Mouse (Mus musculus) right cerebral cortex, postnatal 10 days (tissue): ENCODE data around the gene Tnxb.

Source experiments
- DNase-seq, 2 experiments: peaks; one replicate each; pipeline ENCODE4 v3.0.0; 2021; ENCODE audit warnings: low spot score in 2 of 2

Tnxb gene

GRCm38 (mm10) chr17:34659181-34659896 is 11.0 kb upstream of the Tnxb start:
- no peak for DNase-seq

- no peak for DNase-seq
Observed at GRCm38 (mm10) chr17:34659897-34660214, 10.5 kb upstream of the Tnxb start.

- DNase-seq = no peak
Observed at GRCm38 (mm10) chr17:34660259-34660820, 10.0 kb upstream of the Tnxb start.

- DNase-seq = no peak
Observed at GRCm38 (mm10) chr17:34661121-34661591, 9.2 kb upstream of the Tnxb start.

- DNase-seq = no peak
Observed at GRCm38 (mm10) chr17:34662468-34662867, 7.9 kb upstream of the Tnxb start.

DNA sequence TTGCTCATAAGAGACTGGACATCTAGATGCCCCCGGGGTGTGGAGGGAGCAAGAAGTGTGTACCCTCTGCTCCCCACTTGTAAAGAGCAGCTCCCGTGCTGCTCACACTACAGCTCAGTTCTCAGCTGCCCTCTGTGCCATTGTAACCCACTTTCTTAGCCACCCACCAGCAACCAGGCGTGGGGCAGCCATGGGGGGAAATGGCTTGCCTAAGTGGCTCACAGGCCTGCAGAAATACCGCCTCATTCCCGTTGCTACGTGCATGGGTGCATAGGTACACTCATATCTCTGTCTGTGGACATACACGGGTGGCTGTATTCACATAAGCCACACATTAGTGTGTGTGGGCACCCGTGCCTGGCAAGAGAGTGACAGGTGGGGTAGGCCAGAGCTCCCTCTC is 7.4 kb upstream of the Tnxb start:
- DNase-seq = no peak

GRCm38 (mm10) chr17:34663558-34663957 is 6.8 kb upstream of the Tnxb start:
- DNase-seq = no peak

GRCm38 (mm10) chr17:34664472-34664871 is 5.9 kb upstream of the Tnxb start:
- DNase-seq = no peak

DNA sequence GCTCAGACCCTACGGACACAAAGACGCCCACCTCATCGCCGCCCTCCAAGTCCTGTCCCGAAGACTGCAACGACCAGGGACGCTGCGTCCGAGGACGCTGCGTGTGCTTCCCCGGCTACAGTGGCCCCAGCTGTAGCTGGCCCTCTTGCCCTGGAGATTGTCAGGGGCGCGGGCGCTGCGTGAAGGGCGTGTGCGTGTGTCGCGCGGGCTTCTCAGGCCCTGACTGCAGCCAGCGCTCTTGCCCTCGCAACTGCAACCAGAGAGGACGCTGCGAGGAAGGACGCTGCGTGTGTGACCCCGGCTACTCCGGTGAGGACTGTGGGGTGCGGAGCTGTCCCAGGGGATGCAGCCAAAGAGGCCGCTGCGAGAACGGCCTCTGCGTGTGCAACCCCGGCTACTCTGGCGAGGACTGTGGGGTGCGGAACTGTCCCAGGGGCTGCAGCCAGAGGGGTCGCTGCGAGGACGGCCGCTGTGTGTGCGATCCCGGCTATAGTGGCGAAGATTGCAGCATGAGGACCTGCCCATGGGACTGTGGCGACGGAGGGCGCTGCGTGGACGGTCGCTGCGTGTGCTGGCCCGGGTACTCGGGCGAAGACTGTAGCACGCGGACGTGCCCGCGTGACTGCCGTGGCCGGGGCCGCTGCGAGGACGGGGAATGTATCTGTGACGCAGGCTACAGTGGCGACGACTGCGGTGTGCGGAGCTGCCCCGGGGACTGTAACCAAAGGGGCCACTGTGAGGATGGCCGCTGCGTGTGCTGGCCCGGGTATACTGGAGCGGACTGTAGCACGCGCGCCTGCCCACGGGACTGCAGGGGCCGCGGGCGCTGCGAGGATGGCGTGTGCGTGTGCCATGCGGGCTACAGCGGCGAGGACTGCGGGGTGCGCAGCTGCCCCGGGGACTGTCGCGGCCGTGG is 1.1 kb downstream of the Tnxb start:
- DNase-seq = no peak

DNA sequence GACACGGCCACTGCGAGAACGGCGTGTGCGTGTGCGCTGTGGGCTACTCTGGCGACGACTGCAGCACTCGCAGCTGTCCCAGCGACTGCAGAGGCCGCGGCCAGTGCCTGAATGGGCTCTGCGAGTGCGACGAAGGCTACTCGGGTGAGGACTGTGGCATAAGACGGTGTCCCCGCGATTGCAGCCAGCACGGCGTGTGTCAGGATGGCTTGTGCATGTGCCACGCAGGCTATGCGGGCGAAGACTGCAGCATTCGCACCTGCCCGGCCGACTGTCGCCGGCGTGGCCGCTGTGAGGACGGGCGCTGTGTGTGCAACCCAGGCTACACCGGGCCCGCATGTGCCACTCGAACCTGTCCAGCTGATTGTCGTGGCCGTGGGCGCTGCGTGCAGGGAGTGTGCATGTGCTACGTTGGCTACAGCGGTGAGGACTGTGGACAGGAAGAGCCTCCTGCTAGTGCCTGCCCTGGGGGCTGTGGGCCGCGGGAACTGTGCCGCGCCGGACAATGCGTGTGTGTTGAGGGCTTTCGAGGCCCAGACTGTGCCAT is 2.0 kb downstream of the Tnxb start:
- DNase-seq = no peak

GRCm38 (mm10) chr17:34673139-34673538 is 2.8 kb downstream of the Tnxb start:
- no peak for DNase-seq

DNA sequence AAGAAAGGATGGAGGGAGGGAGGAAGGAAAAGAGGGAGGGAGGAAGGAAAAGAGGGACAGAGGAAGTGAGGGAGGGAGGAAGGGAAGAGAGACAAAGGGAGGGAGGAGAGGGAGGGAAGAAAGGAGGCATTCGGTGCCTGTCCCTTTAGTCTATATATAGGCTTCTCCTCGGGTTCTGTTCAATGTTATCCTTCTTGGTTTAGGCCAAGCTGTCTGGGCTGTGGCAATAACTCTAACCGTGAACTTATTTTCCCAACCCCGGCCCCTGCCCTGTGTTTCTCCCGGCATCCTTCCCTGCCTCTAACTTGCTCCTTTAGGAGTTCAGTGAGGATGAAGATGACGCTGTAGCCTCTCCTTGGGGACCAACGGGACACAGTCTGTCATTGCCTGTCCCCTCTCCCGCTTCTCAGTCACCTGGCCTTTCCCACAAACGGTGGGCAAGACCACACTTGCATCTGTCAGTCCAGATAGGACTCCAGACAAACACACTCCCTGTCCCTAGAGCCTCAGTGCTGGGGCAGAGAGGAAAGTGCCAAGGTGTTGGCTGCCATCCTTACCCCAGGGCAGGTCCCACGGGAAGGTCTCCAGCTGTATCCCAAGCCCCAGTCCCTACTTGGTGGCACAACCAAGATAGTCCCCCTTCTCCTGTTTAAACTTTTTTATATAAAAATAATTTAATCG is 4.3 kb downstream of the Tnxb start:
- no peak for DNase-seq

DNA sequence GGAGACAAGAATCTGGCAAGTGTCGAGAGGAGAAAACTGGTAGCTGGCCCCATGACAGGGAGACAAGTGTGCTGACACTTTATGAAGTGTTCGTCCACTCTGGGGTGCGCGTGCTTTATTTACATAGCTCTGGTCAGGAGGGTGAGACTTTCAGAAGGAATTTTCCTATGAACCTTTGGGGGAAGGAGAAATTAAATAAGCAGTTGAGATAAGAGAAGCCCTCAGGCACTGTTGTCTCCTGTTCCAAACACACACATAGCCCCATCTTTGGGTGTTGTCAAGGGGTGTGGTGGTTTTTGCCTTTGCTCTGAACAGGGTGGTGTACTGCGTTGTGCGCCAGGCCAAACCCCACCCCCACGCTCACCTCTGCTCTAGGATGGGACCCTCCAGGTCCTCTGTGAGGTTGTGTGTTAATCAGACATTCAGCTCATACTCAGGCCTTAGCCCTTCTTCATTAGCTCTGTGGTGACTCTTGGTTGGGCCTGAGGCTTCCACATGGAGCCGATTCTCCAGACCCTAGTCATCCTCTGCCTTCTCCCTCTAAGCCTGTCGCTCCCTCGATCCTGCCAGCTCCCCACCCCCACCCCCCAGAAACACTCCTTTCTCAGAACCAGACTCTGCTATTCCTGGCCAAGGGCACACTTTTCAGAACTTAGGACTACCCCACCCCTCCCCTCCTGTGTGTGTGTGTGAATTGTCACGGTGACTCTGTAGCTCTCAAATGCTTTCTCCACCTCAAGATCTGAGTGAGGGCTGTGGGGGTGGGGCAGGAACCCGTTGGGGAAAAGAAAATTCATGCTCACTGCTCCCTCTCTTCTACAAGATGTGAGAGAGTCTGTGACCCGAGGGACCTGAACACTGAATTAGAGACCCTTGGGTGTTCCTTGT is 5.1 kb downstream of the Tnxb start:
- DNase-seq = no peak

DNA sequence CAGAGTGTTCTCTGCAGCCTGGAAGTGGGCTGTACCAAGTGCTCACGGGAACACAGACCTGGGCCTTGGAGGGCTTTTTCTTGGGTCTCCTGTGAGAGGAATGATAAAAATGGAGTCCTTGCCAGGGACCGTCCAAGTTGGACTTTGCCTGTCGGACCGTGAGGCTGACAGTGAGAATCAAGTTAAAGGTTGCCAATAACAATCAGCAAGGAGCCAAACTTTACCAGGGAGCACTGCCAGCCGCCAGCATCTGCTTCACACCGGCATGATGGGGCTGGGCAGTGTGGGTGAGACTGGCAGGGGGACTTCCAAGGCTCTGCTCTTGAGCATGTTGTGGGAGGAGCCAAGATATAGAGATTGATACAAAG is 5.7 kb downstream of the Tnxb start:
- DNase-seq = no peak

GRCm38 (mm10) chr17:34676671-34677070 is 6.3 kb downstream of the Tnxb start:
- DNase-seq = no peak

DNA sequence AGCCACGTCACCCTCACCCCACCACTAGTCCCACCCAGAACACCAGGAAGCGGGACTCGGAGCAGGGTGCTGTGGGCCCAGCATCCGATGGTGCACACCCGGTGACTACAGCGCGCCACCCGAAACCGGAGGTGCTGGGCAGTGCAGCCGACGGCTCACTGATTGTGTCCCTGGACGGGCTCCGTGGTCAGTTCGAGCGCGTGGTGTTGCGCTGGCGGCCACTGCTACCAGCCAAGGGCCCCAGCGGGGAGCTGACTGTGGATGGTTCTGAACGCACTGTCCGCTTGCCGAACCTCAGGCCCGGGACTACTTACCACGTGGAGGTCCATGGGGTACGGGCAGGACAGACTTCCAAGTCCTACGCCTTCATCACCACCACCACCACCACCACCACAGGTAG is 9.9 kb downstream of the Tnxb start:
- no peak for DNase-seq

DNA sequence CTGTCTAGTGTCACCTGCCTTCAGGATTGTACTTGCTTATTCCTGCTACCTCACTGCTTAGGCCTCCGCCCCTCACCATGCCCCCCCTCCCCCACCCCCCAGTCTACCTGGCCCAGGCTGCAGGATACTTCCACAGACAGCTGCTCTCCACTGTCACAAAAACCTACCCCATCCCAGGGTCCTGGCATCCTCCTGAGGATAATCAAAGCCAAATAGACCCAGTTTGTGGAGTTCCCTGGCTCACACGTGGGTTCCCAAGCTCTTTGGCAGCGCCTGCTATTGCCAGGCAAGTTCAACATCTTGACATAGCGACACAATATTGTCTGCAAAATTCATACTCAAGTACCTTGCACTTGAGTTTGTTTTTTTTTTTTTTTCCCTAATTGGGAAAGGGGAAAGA is 10.3 kb downstream of the Tnxb start:
- DNase-seq = no peak

- DNase-seq = no peak
Observed at GRCm38 (mm10) chr17:34681132-34681571, 10.8 kb downstream of the Tnxb start.

- no peak for DNase-seq
Observed at GRCm38 (mm10) chr17:34681881-34682536, 11.7 kb downstream of the Tnxb start.

DNA sequence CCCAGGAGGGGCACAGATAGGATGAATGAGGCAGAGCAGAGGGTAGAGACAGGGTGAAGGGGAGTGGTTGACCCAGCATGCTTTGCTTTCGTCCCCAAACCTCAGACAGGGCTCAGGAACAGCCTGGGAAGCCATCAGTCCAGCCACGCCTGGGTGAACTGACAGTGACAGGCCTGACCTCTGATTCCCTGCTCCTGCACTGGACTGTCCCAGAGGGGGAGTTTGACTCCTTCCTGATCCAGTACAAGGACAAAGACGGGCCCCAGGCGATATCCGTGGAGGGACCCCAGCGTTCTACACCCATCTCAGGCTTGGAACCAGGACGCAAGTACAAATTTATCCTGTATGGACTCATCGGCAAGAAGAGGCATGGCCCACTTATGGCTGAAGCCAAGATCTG is 12.8 kb downstream of the Tnxb start:
- DNase-seq = no peak
